Mouse (Mus musculus) neural tube, embryonic 10.5 days (tissue): Measurements from ENCODE around the gene Cel.

Source experiments
- DNase-seq: peaks from one replicate; pipeline ENCODE4 v3.0.0-alpha.2; 2017; ENCODE audit warnings: low spot score; ENCODE audit errors: extremely low spot score

The Cel gene

GRCm38 (mm10) chr2:28563303-28563702 is at the start of gene Cel:
Cel (minus strand) TSS chr2:28563403.
- no peak for DNase-seq

DNA sequence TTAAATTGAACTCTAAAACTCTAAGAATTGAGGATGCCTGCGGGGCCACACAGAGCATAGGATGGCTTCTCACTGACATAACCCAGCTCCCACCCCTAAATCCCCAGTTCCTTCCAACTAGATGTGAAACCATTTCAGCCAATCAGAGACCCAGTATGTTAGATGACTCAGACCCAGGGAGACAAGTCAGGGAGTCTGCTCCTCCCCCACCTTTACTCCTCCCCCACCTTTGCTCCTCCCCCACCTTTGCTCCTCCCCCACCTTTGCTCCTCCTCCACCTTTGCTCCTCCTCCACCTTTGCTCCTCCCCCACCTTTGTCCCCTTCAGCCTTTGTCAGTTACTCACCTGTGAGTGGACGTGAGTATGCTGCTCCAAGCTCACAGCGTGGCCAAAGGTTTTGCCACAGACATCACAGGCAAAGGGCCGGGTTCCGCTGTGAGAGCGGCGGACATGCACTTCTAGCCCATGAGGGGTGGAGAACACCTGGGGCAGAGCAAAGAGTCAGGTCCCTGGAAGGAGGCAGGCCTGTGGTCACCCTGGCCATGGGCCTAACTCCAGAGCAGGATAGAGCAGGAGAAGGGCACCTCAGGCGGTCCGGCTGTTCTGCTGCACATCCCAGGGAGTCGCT is 49.3 kb upstream of the Cel start:
- DNase-seq = no peak

- DNase-seq = no peak
Measured at GRCm38 (mm10) chr2:28611407-28611787, 48.2 kb upstream of the Cel start.

- DNase-seq = no peak
Measured at GRCm38 (mm10) chr2:28610716-28611406, 47.7 kb upstream of the Cel start.

- DNase-seq = no peak
Measured at GRCm38 (mm10) chr2:28609851-28610250, 46.6 kb upstream of the Cel start.

DNA sequence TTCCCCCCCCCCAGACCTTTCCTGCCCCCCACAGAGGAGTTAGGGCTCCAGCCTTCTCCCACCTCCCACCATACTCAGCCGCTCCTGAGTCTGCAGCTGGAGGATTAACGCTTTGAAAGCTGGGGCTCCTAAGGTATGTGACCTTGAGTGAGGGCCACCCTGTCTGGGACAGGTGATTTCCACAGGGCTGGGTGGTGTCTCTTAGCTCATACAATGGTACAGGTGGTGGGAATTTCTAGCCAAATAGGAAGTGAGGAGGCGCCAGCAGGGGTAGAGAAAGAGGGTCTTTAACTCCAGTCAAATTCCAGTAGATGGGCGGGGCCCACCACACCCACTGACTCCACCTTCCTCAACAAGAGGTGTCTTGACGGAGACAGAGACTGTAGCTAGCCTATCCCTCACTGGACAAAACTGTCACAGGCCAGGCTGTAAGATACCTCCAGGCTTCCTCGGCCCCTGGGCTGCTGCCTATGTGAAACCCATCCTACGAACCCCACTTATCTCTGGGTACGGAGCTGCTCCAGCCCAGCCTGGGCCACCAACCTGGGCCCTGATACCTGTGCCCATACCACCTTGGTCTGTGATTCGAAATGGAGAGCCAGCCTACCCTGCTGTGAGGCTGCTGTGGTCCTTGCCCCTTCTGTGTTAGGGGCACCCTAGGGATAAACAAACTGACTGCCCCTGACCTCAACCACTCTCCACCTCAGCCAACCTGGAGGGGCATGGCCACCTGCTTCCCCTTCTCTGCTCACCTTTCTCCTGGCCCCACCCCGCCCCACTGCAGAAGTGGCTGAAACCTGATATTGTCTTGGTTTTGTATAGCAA is 44.4 kb upstream of the Cel start:
- no peak for DNase-seq

DNA sequence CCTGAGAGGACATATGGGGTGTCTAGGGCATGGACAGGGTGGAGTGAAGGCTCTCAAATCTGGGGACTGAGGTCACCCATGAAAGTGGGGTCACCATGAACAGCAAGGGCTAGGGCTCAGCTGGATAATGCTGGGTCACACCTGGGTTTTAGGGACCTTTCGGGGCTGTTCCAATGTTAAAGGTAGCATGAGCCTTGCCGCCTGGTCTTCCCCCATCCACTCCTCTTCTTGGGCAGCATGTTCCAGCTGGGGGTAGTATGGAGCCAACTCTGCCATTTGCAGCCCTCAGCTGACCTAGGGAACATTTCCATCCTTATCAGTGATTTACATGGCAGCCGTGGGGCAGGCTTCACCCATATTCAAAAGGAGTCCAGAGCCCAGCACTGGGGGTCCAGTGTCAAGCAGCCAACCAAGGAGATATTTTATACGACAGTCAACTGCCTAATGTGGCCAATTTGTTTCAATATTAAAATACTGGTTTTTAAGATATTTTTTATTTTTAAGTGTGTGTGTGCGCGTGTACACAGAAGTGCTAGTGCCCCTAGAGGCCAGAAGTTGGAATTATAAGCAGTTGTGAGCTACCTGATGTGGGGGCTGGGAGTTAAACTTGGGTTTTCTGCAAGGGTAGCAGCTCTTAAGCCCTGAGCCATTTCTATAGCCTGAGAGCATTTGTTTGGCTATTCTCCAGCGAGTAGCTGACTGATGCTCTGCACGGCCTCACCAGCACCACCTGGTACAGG is 43.6 kb upstream of the Cel start:
- no peak for DNase-seq

DNA sequence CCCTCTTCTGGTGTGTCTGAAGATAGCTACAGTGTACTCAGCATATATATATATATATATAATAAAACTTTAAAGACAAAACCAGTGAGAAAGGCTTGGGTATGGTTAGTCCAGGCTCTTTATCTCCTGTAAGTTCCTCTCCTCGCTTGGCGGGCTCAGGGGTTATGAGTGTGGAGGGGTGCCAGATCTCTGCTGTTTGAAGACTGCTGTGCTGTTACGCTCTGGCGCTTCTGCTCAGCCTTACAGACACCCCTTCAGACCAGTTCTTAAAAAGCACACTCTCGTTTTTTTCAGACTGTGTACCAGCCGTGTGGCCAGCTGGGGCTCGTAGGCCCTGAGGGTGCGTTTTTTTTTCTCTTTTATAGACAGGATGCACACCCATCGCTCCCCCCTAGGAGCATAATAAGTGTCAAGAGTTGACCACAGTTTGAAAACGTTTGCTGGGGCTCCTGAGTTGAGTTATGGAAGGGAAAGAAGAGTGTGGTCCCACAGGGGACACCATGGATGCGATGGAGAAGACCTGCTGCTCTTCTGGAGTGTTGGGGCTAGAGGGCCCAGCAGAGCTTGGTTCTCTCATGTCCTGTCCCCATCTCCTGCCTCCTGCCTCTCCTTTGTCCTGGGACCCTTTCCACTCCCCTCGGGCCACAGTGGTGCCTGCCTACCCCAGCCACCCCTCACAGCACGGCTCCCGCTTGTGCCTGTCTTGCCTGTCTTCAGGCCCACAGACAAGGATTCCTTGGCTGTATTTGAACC is 42.8 kb upstream of the Cel start:
- DNase-seq = no peak

GRCm38 (mm10) chr2:28603542-28603941 is 40.3 kb upstream of the Cel start:
- DNase-seq = no peak

- DNase-seq = no peak
Measured at GRCm38 (mm10) chr2:28601720-28602590, 38.8 kb upstream of the Cel start.

GRCm38 (mm10) chr2:28599569-28599900 is 36.3 kb upstream of the Cel start:
- no peak for DNase-seq

DNA sequence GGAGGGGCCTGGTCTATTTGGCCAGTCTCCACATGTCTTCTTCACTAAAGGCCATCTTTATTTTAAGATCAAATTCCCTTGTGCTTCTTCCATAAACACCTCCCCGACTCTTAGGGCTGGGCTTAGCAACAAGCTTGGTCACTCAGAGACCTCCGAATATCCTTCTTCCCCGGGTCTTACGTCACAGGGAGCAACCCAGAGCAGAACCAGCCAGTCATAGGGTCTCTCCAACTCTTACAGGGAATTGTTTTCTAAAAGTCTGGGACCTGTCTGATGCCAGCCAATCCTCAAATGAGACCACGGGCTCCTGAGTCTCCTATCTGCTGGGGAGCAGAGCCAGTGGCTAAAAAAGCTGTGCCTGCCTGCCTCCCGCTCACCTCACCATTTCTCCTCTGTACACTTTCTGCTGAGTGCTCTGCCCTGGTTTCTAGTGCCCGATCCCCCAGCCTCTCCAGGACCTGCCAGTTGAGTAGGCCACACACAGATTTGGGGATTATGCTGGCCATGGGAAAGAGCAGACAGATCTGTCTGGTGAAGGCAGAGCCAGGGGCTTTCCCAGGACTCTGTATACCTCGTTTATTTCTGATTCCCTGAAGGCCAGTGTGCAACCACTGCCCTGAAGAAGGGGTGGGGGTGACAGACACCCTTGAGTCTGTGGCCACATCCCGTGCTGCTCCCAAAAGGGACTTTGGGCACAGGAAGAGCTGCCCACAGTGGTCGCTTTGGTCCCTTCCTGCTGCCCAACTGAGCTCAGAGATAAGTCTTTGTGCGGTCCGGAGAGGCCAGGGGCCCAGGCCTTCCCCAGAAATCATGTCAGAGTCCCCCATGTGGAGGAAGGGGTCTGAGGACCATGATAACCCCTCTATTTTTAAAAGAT is 35.7 kb upstream of the Cel start:
- DNase-seq = no peak

DNA sequence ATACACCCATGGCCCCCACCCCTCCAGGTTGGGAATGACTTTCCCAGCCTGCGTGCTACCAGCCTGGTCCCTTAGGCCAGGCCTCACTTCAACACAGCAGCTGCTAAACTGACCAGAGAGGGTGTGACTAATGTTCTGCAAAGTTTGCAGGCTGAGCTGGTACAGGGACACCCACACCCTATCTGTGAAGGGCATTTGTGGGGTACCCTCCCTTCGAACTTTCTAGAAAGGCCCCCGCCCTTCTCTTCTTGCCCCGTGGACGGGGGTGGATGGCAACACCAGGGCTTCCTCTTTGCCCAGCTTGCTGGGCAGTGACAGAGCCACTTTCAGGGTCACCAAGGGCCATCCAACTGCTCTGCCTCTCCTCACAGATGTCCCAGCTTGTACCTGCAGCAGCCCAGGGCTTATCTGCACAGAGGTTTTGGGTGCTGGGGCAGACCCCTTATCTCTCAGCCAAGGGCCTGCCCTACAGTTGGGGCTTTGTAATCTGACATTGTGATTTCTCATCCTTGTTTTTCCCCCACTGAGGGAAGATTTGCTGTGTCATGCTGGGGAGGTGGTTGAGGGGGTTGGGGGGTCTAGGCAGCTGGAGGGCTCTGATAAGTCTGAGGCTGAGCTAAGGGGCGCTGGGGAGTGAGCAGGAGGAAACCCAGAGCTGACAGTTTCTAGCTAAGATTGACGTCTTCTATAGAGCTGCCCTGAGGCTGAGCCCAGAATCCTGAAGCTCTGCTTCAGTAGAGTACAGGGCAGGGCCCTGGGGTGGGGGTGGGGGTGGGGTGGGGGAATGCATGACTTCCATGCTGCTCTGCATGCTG is 34.7 kb upstream of the Cel start:
- no peak for DNase-seq

GRCm38 (mm10) chr2:28596998-28597397 is 33.8 kb upstream of the Cel start:
- no peak for DNase-seq

DNA sequence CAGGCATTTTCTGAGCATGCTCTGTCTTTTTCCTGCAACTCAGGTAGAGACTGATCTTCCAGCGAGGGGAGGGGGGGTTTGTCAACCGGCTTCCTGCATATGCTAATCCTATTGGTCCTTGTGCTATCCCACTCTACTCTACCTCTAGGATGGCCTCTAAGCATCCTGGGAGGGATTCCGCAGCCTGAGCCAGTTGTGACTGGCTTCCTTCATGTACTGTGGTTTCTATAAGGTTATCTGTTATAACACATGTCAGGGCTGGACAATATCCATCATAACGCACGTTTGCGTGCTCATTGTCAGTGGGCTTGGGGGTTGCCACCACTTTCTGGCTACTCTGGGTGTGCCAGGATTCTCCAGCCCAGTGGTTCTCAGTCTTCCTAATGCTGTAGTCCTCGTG is 32.8 kb upstream of the Cel start:
- DNase-seq = no peak

GRCm38 (mm10) chr2:28592809-28593208 is 29.6 kb upstream of the Cel start:
- peak; percentile 65 for DNase-seq

DNA sequence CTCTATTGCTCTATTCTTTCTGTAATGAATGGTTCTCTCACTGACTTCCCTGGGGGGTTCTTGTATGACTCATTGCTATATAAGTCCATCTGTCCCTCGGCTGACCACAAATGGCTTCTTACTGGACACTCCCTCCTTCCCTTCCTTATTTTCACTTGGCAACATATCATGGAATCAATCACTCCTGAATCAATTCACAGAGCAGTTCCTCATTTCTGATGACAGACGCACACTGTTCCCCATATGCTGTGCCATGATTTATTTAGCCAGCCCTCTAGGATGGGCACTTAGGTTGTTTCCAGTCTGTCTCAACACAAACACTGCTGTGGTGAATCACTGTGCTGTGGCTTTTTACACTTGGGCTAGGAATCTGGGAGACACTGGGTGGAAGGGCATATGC is 28.3 kb upstream of the Cel start:
- DNase-seq = no peak

DNA sequence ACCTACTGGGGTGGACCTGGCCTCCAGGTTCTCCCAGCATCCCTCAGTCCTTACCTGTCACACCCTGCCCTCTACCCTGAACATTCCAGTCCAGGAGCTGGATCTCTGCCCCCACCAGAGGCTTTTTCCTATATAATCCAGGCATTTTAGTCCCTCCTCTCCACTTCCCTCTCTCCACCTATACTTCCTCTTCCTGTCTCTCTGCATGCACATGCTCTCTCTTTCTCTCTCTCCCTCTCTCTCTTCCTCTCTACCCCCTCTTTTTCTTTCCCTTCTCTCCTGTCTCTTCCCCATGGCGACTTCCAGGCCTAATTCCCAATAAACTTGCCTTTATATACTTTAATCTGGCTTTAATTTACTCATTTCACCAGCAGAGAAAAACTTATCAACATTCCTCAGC is 25.4 kb upstream of the Cel start:
- no peak for DNase-seq
